Mouse (Mus musculus) liver, embryonic 14.5 days (tissue): ENCODE results near the gene Grik1.

ENCODE experiments used
- CTCF ChIP-seq: IDR thresholded peaks from 2 replicates; pipeline ENCODE4 v1.5.1; 2016; ENCODE audit warnings: antibody characterized with exemption, low read depth, control low read depth
- EP300 ChIP-seq: IDR thresholded peaks from 2 replicates; pipeline ENCODE4 v1.6.1; 2016; ENCODE audit warnings: antibody characterized with exemption, low read depth

DNA sequence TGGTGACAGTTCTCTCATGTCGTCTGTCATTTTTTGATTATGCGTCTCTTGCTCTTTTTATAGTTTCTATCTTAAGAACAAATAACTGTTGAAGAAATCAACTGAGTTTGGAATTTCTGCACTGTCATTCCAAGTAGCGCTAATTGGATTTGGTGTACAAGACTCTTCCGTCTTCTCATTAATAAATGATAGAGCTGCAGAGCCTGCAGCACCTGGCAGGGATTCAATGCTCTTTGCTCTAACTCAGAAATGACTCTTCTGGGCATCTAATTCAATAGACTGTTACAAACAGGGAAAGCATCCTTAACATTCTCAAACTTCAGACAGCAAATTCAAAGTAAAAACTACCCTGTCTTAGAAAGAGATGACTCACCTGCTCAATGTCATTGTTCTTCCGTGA, 376.3 kb downstream of the Grik1 start:
- TF ChIP-seq CTCF (no peak), EP300 (no peak)
